Mouse (Mus musculus) C2C12 (cell line): Measurements from ENCODE around the gene Rpl29.

ENCODE experiments used
- CTCF ChIP-seq: IDR thresholded peaks from one replicate; pipeline ENCODE4 v1.5.1; 2011; ENCODE audit not compliant: control insufficient read depth, insufficient read depth, insufficient read length
- MYOG ChIP-seq: IDR thresholded peaks from one replicate; pipeline ENCODE4 v1.6.1; 2011; ENCODE audit not compliant: control insufficient read depth, insufficient read length; ENCODE audit errors: extremely low read depth

GRCm38 (mm10) chr9:106459946-106460345 is 30.7 kb downstream of the Rpl29 start:
- TF ChIP-seq CTCF (no peak), MYOG (no peak)
